Mouse (Mus musculus): ENCODE data around the gene Trappc3l.

DNA sequence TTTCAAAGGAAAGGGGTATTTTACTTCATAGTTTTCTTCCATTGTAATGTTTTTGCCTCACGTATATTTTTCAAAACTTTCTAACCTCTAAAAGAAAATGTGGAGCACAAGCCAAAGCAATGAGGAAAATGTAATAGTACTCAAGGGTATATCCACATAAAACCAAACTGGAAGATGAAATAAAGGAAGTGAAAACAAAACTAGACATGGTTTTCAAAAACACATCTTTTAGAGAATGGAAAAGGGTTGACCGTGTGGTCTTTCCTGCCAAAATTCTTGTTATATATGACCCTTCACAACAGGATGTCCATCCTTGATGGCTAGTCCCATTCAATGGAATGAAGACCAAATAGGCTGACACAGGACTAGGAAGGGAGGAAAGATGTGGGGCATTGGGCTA lies 81.0 kb downstream of the Trappc3l start:
- no peak for TF ChIP-seq GATA1 (IDR thresholded peaks at IDR 0.05; ENCODE audit: low read length)
- no peak for TF ChIP-seq TAL1 (IDR thresholded peaks at IDR 0.05; ENCODE audit: low read length)

Measured in erythroblast, embryonic 14.5 days (primary cell).